Mouse (Mus musculus): ENCODE measurements around the gene Cul4a.

- TF ChIP-seq EP300 (optimal IDR thresholded peaks at IDR 0.05), result no peak
- no peak for TF ChIP-seq CTCF (IDR thresholded peaks at IDR 0.05; ENCODE audit: low read depth)
Observed at GRCm38 (mm10) chr8:13077542-13077941, 27.9 kb upstream of the Cul4a start.

All from stomach, postnatal 0 days (tissue).